Mouse (Mus musculus): ENCODE measurements at regions not wholly inside any gene's neighbourhood (a gene's known extent, or its start where the extent isn't known, plus 50 kb on each side); places are given as distances from the start of the nearest gene placed in this dataset.

DNA sequence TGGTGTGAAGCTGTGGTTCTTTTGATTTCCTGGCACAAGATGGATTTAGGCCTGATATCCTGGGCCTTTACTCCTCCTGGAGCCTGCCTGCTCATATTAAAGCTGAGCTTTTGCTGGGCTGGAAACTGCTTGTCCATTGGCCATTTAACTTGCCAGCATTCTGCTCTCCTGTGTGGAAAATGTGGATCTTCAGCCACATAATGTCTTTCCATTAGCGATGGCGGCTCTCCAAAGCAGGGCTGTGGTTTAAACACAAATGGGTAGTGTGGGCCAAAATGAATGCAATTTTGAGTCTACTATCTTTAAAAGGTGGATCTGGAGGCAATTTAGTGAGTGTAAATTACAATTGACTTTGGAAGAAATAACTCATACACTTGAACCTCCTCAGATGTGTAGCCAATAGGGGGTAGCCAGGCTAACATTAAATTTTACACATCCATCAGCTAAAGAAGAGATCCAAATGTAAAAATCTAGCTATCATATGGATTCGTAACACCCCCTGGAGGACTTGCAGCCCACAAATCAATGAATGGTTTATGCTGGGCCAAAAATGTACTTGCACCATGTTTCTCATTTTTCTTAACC lies 281.5 kb downstream of the Sim1 start:
- no peak for TF ChIP-seq ZNF384 (IDR thresholded peaks at IDR 0.05; ENCODE audit: low read depth, low read length)
- no peak for TF ChIP-seq MAFK (IDR thresholded peaks at IDR 0.05; ENCODE audit: insufficient read depth, low read depth, low read length)
- no peak for TF ChIP-seq HCFC1 (IDR thresholded peaks at IDR 0.05; ENCODE audit: borderline replicate concordance, insufficient read depth, low read length)
